Mouse (Mus musculus) lung, embryonic 16.5 days (tissue): Measurements from ENCODE around the gene Uts2r. TPM values are rescaled to one million over a fixed set of nuclear protein-coding genes. Genes with fewer than 3 reads are reported as not detected.
A peak's percentile ranks its signal among the peaks of the same experiment; 100 is the strongest.

ENCODE experiments used
- ATAC-seq: fragments of 200-750 bp; cut with Nextera tagmentation; 2 replicates; pipeline ENCODE4 v1.8.0; 2017; ENCODE audit warnings: low read depth, mild to moderate bottlenecking, moderate library complexity
- H3K27ac ChIP-seq: fragments of 300-500 bp; sonication (generic); 2 replicates; pipeline ENCODE4 v1.5.1; 2014; ENCODE audit warnings: mild to moderate bottlenecking, control low read depth, low read length
- H3K27me3 ChIP-seq: fragments of 300-500 bp; sonication (generic); 2 replicates; pipeline ENCODE4 v1.6.1; 2014; ENCODE audit warnings: low read depth, low read length, mixed read lengths; ENCODE audit not compliant: control insufficient read depth, insufficient read depth
- H3K36me3 ChIP-seq: fragments of 300-500 bp; sonication (generic); 2 replicates; pipeline ENCODE4 v1.6.1; 2014; ENCODE audit warnings: low read length; ENCODE audit not compliant: control insufficient read depth, insufficient read depth
- H3K4me1 ChIP-seq: fragments of 300-500 bp; sonication (generic); replicated peaks from 2 replicates; pipeline ENCODE4 v1.6.1; 2014; ENCODE audit warnings: low read length, mixed read lengths; ENCODE audit not compliant: control insufficient read depth, insufficient read depth
- H3K4me2 ChIP-seq: fragments of 300-500 bp; sonication (generic); 2 replicates; pipeline ENCODE4 v1.6.1; 2014; ENCODE audit warnings: low read depth, low read length, control low read depth
- H3K4me3 ChIP-seq: fragments of 300-500 bp; sonication (generic); 2 replicates; pipeline ENCODE4 v1.5.1; 2014; ENCODE audit warnings: mild to moderate bottlenecking, low read length, control low read depth
- H3K9ac ChIP-seq: fragments of 300-500 bp; sonication (generic); 2 replicates; pipeline ENCODE4 v1.6.1; 2014; ENCODE audit warnings: low read length, control low read depth
- H3K9me3 ChIP-seq: fragments of 300-500 bp; sonication (generic); 2 replicates; pipeline ENCODE4 v1.6.1; 2016; ENCODE audit warnings: low read length; ENCODE audit not compliant: control insufficient read depth
- WGBS: fragments of 180-500 bp; shearing (Covaris S2); extraction: QIAGEN DNeasy Blood & Tissue Kit; methylation state at CpG from one replicate; pipeline ENCODE4 v1.1.7; 2014; 5-methylcytosine and 5-hydroxymethylcytosine counted together
- polyA plus RNA-seq: library from polyadenylated mRNA; unstranded; fragments of >200 nt; fragmentation: Nextera tagmentation; extraction: Ambion mirVana; gene quantifications from 2 replicates; pipeline ENCODE4 v1.2.1, GENCODE M21; 2015

Gene Uts2r
- polyA plus RNA-seq, 1 experiment from 2014 or later = not detected

GRCm38 (mm10) chr11:121125522-121126172 lies 34.4 kb upstream of the Uts2r start:
- Histone ChIP-seq H3K36me3 (no peaks in the 10 kb centered on the region), H3K4me1 (peaks cover 3% of the 10 kb centered on the region; the same call in 1 of the 2 replicates), H3K27ac (no peak overlapping the region), H3K4me2 (no peak overlapping the region), H3K4me3 (no peak overlapping the region), H3K9me3 (no peaks in the 10 kb centered on the region), H3K27me3 (no peaks in the 10 kb centered on the region), H3K9ac (no peak overlapping the region)
- no peak for ATAC-seq
- 68% methylated on average over 3 of the region's 3 CpGs for WGBS

GRCm38 (mm10) chr11:121126395-121126794 lies 33.7 kb upstream of the Uts2r start:
- Histone ChIP-seq H3K36me3 (no peaks in the 10 kb centered on the region), H3K4me1 (peaks cover 3% of the 10 kb centered on the region; the same call in 1 of the 2 replicates), H3K4me3 (no peak overlapping the region), H3K27ac (no peak overlapping the region), H3K4me2 (no peak overlapping the region), H3K27me3 (no peaks in the 10 kb centered on the region), H3K9ac (no peak overlapping the region), H3K9me3 (no peaks in the 10 kb centered on the region)
- 78% methylated on average over 1 of the region's 1 CpGs for WGBS
- ATAC-seq = no peak

DNA sequence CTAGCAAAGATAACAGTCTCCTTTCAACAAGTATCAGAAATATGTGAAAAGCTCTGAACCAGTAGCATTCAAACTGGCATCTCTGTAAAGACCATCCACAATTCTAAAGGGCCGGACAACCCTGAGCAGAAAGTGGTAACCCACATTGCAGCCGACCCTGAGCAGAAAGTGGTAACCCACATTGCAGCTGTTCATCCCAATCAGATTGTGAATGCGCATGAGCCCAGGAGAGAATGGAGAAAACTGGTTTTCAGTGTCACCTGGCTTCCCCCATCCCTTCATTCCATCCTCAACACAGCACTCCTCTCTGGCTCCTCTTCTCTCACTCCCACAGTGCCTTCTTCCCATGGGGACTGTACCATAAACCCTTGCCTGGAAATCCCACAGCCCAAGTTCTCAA lies 32.6 kb upstream of the Uts2r start:
- H3K4me3 ChIP-seq = no peak overlapping the region
- no peaks in the 10 kb centered on the region for H3K36me3 ChIP-seq
- H3K27me3 ChIP-seq = no peaks in the 10 kb centered on the region
- H3K9ac ChIP-seq = no peak overlapping the region
- H3K4me2 ChIP-seq = no peak overlapping the region
- H3K9me3 ChIP-seq = no peaks in the 10 kb centered on the region
- no peak for ATAC-seq
- H3K4me1 ChIP-seq = 0 out of 2 replicates have a peak, but pooled peaks cover 3% of the 10 kb centered on the region
- H3K27ac ChIP-seq = no peak overlapping the region
- WGBS = 90% methylated on average over 3 of the region's 3 CpGs

GRCm38 (mm10) chr11:121129616-121130015 lies 30.5 kb upstream of the Uts2r start:
- Histone ChIP-seq H3K27me3 (no peaks in the 10 kb centered on the region), H3K9me3 (no peaks in the 10 kb centered on the region), H3K4me2 (no peak overlapping the region), H3K4me1 (no peaks in the 10 kb centered on the region), H3K4me3 (no peak overlapping the region), H3K36me3 (no peaks in the 10 kb centered on the region), H3K27ac (no peak overlapping the region), H3K9ac (no peak overlapping the region)
- WGBS = 43% methylated on average over 1 of the region's 1 CpGs
- ATAC-seq = no peak

DNA sequence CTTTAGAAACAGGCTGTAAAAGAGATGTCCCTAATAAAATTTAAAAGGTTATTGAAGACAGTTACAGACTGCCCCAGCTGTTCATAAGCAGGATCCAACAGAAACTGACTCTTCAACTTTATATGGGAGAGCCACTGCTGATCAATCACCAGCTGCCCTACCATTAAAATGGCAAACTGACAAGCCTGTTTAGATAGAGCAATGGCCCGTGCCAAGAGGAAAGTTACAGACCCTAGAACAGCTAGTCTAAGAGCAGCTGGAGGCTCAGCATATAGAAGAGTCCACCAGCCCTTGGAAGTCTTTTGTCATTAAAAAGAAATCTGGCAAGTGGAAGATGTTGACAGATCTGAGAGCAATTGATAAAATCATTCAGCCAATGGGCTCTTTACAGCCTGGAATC lies 25.5 kb upstream of the Uts2r start:
- Histone ChIP-seq H3K27me3 (no peaks in the 10 kb centered on the region), H3K9ac (no peak overlapping the region), H3K9me3 (no peaks in the 10 kb centered on the region), H3K4me2 (no peak overlapping the region), H3K27ac (no peak overlapping the region), H3K36me3 (no peaks in the 10 kb centered on the region), H3K4me1 (0 out of 2 replicates have a peak, but pooled peaks cover 4% of the 10 kb centered on the region), H3K4me3 (no peak overlapping the region)
- WGBS = 22% methylated on average over 1 of the region's 1 CpGs
- peak; percentile 76 for ATAC-seq

GRCm38 (mm10) chr11:121137682-121138081 lies 22.4 kb upstream of the Uts2r start:
- no peaks in the 10 kb centered on the region for H3K27me3 ChIP-seq
- H3K4me1 ChIP-seq = 0 out of 2 replicates have a peak, but pooled peaks cover 4% of the 10 kb centered on the region
- no peaks in the 10 kb centered on the region for H3K36me3 ChIP-seq
- WGBS = 89% methylated on average over 5 of the region's 5 CpGs
- H3K9ac ChIP-seq = no peak overlapping the region
- H3K4me3 ChIP-seq = no peak overlapping the region
- no peaks in the 10 kb centered on the region for H3K9me3 ChIP-seq
- no peak for ATAC-seq
- H3K27ac ChIP-seq = no peak overlapping the region
- no peak overlapping the region for H3K4me2 ChIP-seq

GRCm38 (mm10) chr11:121138732-121139131 lies 21.3 kb upstream of the Uts2r start:
- Histone ChIP-seq H3K36me3 (no peaks in the 10 kb centered on the region), H3K4me2 (no peak overlapping the region), H3K9me3 (no peaks in the 10 kb centered on the region), H3K4me1 (peaks cover 4% of the 10 kb centered on the region; the same call in 1 of the 2 replicates), H3K4me3 (no peak overlapping the region), H3K9ac (no peak overlapping the region), H3K27ac (no peak overlapping the region), H3K27me3 (no peaks in the 10 kb centered on the region)
- 28% methylated on average over 6 of the region's 6 CpGs for WGBS
- ATAC-seq = no peak

DNA sequence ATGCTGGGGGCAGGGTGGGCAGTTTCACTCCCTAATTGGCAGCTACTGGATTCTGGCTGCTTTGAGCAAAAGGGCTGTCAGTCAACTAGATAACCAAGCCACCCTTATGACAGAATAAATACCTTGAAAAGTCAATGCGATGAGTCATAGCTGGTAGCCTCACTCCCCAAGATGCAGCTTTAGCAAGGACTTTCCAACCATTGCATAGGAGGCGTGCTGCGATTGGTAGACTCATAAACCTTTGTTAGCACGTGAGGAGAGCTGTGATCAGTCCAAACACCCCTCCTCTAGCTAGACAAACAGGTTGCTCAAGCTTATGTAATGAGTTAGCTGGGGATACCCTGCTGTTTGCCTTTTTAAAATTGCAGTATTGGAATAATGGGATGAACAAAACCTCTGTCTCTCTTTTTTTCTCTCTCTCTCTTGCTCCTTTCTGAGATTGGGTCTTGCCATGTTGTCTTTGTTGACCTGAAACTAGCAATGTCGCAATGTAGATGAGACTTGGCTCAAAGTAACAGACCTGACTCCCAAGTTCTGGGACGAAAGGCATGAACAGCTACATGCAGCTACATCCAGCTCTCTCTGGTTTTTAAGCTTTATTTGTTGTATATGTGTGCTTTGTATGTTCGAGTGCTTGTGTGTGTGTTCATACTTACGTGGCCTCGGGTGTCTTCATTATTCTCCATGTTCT lies 16.6 kb upstream of the Uts2r start:
- H3K27me3 ChIP-seq = no peaks in the 10 kb centered on the region
- H3K4me2 ChIP-seq = no peak overlapping the region
- H3K4me3 ChIP-seq = no peak overlapping the region
- H3K27ac ChIP-seq = no peak overlapping the region
- WGBS = 66% methylated on average over 9 of the region's 9 CpGs
- H3K9me3 ChIP-seq = no peaks in the 10 kb centered on the region
- H3K36me3 ChIP-seq = no peaks in the 10 kb centered on the region
- no peak for ATAC-seq
- H3K9ac ChIP-seq = no peak overlapping the region
- H3K4me1 ChIP-seq = peaks cover 4% of the 10 kb centered on the region; the same call in 1 of the 2 replicates

DNA sequence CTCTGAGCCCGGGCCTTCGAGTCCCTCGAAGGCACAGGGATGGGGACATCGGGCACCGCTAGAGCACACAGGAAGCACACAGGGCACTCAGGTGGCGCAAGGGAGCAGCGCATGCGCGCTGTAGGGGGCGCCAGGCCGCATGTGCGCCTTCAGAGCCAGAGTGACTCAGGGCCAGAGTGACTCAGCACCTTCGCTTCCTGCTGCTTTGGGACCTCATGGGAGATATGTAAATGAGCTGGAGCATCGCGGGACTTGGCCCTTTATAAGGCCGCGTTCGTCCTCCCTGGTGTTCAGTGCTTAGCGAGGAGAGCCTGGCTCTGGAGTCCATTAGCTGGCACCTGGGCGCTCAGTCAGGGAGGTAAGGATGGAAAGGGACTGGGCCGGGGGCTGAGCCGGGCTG lies 14.2 kb upstream of the Uts2r start, which contains the start of gene Tex19.1:
TSS of gene Tex19.1 (plus strand) at position 279 of the 400 bp plus-strand sequence.
- H3K4me1 ChIP-seq = no peaks in the 10 kb centered on the region; the same call in 1 of the 2 replicates
- H3K4me3 ChIP-seq = no peak within 1 kb of the TSS
- no peaks in the 10 kb centered on the region for H3K9me3 ChIP-seq
- WGBS = 89% methylated on average over 22 of the region's 22 CpGs
- H3K27ac ChIP-seq = no peak within 1 kb of the TSS
- ATAC-seq = no peak
- H3K27me3 ChIP-seq = no peaks in the 10 kb centered on the region
- H3K36me3 ChIP-seq = no peaks in the 10 kb centered on the region
- H3K9ac ChIP-seq = no peak within 1 kb of the TSS
- H3K4me2 ChIP-seq = no peak within 1 kb of the TSS
